Mouse (Mus musculus) midbrain, embryonic 10.5 days (tissue): ENCODE measurements around the gene Scarf1. TPM values are rescaled to one million over a fixed set of nuclear protein-coding genes. Genes with fewer than 3 reads are reported as not detected.

ENCODE experiments used
- DNase-seq: peaks from one replicate; pipeline ENCODE4 v3.0.0-alpha.2; 2017; ENCODE audit warnings: low spot score
- H3K27ac ChIP-seq: fragments of 300-500 bp; sonication (generic); replicated peaks from 2 replicates; pipeline ENCODE4 v1.5.1; 2016; ENCODE audit warnings: mild to moderate bottlenecking
- H3K27me3 ChIP-seq: fragments of 300-500 bp; sonication (generic); 2 replicates; pipeline ENCODE4 v1.6.1; 2016; ENCODE audit warnings: low read depth, mild to moderate bottlenecking; ENCODE audit not compliant: poor library complexity, severe bottlenecking
- H3K36me3 ChIP-seq: fragments of 300-500 bp; sonication (generic); 2 replicates; pipeline ENCODE4 v1.6.1; 2016; ENCODE audit warnings: mild to moderate bottlenecking, moderate library complexity
- H3K4me1 ChIP-seq: fragments of 300-500 bp; sonication (generic); 2 replicates; pipeline ENCODE4 v1.6.1; 2016
- H3K4me3 ChIP-seq: fragments of 300-500 bp; sonication (generic); 2 replicates; pipeline ENCODE4 v1.5.1; 2016; ENCODE audit warnings: mild to moderate bottlenecking, moderate library complexity
- H3K9me3 ChIP-seq: fragments of 300-500 bp; sonication (generic); replicated peaks from 2 replicates; pipeline ENCODE4 v1.6.1; 2016; ENCODE audit warnings: mild to moderate bottlenecking
- WGBS: fragments of 180-500 bp; shearing (Covaris S2); methylation state at CpG from one replicate; pipeline ENCODE4 v1.1.7; 2016; 5-methylcytosine and 5-hydroxymethylcytosine counted together
- polyA plus RNA-seq: library from polyadenylated mRNA; unstranded; fragments of >200 nt; fragmentation: Nextera tagmentation; extraction: Ambion mirVana; gene quantifications from 2 replicates; pipeline ENCODE4 v1.2.1, GENCODE M21; 2016

The Scarf1 gene
- polyA plus RNA-seq, 1 experiment from 2014 or later = 4.8 TPM

DNA sequence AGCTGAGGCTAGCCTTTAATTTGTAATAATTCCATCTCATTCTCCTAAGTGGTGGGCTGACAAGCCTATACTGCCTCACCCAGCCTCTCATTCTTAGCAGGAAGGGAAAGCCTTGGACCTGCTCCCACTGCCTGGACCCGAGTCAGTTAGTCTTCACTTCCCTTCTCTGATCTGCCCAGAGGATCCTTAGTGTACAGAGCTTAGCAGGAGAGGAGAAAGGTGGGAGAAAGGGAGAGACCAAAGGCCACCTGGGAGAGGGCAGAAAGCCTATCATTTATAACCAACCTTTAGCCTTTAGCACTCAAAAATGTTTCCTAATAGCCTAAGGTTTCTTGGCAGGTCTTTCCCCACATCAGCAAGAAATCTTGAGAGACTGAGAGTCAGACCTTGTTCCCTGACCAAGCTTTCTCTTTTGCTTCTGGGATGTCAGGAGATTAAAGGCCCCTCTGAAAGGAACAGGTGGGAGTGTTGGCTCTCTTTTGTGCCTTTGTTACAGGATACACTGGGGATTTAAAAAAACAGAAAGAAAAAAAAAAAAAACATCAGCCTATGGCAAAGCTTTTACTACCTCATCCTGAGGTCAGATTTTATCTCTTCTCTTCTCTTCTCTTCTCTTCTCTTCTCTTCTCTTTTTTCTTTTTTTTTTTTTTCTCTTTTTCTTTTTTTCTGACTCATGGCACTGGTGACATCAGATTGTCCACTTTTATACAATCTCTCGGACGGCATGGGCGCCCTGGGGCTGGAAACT, 21.1 kb downstream of the Scarf1 start:
- no peaks in the 10 kb centered on the region for H3K36me3 ChIP-seq
- no peak for DNase-seq
- peaks cover 12% of the 10 kb centered on the region for H3K27me3 ChIP-seq
- WGBS = 54% methylated on average over 4 of the region's 4 CpGs
- H3K4me1 ChIP-seq = peaks cover 51% of the 10 kb centered on the region
- no peak overlapping the region for H3K27ac ChIP-seq
- no peaks in the 10 kb centered on the region for H3K9me3 ChIP-seq
- no peak overlapping the region for H3K4me3 ChIP-seq

DNA sequence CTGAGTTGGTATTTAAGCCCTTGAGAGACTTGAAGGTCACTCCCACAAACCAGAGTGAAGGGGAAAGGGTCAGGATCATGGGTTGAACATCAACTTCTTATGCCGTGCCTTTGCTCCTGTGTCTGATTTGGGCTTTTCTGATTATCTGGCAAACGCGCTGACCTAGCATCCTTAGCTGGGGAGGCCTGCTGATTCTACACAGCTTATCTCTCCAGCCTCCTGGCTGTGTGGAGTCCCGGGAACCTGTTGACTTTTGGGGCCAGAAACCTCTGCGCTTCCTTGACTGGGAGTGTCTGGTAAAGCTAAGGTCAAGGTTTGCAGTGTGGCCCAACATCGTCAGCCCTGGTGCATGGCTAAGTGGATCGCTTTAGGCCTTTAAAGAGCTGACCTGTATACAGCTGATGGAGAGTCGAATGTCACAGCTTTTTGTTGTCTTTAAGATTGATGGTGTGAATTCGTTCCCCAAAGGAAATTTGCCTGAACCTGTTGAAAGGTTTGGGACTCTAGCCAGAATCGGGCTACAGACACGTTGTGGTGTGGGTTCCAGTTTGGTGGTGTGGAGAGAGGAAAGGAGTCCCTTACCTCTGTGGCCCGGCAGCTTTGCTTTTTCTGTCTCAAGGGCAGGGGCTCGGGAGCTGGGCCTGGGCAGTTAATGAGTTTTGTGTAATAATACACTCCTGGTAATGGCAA, 21.9 kb downstream of the Scarf1 start:
- no peak for DNase-seq
- Histone ChIP-seq H3K36me3 (no peaks in the 10 kb centered on the region), H3K27me3 (peaks cover 12% of the 10 kb centered on the region), H3K4me1 (peaks cover 53% of the 10 kb centered on the region), H3K27ac (no peak overlapping the region), H3K9me3 (no peaks in the 10 kb centered on the region), H3K4me3 (no peak overlapping the region)
- 66% methylated on average over 13 of the region's 13 CpGs for WGBS

DNA sequence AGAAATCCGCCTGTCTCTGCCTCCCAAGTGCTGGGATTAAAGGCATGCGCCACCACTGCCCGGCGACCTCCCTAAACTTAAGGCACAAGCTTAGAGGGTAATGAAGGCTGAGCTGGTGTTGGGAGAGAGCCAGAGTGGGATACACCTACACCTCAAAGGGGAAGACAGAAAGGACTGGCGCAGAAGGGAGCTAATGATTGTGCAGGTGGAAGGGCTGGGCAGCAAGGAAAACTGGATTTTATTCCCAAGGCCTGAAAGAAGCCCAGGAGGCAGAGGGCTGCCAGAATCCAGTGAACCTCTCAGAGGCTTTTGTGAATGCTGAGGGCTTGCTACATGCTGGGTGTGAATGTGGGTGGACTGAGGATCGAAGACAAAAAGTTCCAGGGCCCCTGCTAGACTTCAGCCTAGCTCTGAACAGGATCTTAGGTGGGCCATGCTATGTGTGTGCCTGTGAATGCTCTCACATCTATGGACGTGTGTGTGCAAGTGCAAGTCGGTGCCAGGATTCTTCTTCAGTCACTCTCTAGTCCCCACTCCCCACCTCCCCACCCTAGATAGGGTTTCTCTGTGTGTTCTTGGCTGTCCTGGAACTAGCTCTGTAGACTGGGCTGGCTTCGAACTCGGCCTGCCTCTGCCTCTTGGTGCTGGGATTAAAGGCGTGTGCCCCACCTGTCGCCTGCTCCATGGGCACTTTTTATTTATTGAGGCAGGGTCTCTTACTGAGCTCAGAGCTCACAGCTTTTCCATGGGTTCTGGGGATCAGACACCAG, 23.1 kb downstream of the Scarf1 start:
- WGBS = 90% methylated on average over 12 of the region's 12 CpGs
- H3K4me1 ChIP-seq = peaks cover 55% of the 10 kb centered on the region
- H3K27ac ChIP-seq = no peak overlapping the region
- peaks cover 12% of the 10 kb centered on the region for H3K27me3 ChIP-seq
- H3K4me3 ChIP-seq = no peak overlapping the region
- DNase-seq = no peak
- H3K36me3 ChIP-seq = no peaks in the 10 kb centered on the region
- H3K9me3 ChIP-seq = no peaks in the 10 kb centered on the region

DNA sequence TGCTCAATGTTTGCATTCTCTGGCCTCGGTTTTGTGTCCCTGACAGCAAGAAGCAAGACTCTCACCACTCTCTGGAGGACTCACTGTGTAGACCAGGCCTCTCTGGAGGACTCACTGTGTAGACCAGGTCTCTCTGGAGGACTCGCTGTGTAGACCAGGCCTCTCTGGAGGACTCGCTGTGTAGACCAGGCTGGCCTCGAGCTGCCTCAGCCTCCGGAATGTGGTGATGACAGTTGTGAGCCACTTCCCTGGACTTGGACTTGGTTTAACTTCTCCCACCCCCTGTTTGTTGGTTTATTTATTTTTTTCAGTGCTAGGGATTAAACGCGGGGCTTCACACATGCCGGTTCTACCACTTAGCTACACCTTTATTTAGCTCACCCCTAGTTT, 23.7 kb downstream of the Scarf1 start:
- Histone ChIP-seq H3K27ac (0 out of 2 replicates have a peak overlapping the region, but pooled peaks have one; percentile 68), H3K4me1 (peaks cover 53% of the 10 kb centered on the region), H3K4me3 (no peak overlapping the region), H3K27me3 (peaks cover 12% of the 10 kb centered on the region), H3K36me3 (no peaks in the 10 kb centered on the region), H3K9me3 (no peaks in the 10 kb centered on the region)
- WGBS = 90% methylated on average over 8 of the region's 8 CpGs
- no peak for DNase-seq

DNA sequence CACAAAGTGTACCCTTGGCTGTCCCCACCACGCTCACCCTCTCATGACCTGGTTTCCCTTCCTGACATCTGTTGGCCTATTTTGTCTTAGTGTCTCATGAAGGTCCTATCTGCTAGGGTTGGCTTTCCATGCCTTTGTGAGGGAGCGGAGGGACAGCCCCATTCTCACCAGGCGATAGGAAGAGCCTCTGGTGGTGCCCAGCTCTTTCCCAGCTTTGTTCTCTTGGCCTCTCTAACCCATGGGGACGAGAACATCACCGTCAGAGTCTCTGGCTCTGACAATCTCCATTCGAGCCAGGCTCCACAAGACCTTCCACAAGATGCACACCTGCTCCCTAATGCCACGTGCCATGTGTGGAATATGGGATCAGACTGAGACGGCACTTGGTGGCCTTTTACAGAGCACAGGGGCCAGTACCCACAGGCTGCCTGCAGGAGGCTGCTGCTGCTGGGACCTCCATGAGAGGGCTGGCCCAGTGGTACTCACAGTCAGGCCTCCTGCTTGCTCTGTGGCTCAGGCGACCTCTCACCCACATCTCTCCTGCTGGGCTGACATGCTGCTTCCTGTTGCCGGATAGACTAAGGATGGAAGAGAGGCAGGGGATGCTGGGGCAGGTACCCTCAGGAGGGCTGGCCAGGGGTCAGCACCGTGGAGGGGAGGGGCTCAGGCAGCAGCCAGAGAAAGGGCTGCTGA, 24.3 kb downstream of the Scarf1 start:
- no peaks in the 10 kb centered on the region for H3K9me3 ChIP-seq
- H3K36me3 ChIP-seq = no peaks in the 10 kb centered on the region
- peaks cover 47% of the 10 kb centered on the region for H3K4me1 ChIP-seq
- no peak overlapping the region for H3K4me3 ChIP-seq
- peaks cover 8% of the 10 kb centered on the region for H3K27me3 ChIP-seq
- DNase-seq = no peak
- WGBS = 48% methylated on average over 11 of the region's 11 CpGs
- peak overlapping the region; percentile 68 for H3K27ac ChIP-seq

DNA sequence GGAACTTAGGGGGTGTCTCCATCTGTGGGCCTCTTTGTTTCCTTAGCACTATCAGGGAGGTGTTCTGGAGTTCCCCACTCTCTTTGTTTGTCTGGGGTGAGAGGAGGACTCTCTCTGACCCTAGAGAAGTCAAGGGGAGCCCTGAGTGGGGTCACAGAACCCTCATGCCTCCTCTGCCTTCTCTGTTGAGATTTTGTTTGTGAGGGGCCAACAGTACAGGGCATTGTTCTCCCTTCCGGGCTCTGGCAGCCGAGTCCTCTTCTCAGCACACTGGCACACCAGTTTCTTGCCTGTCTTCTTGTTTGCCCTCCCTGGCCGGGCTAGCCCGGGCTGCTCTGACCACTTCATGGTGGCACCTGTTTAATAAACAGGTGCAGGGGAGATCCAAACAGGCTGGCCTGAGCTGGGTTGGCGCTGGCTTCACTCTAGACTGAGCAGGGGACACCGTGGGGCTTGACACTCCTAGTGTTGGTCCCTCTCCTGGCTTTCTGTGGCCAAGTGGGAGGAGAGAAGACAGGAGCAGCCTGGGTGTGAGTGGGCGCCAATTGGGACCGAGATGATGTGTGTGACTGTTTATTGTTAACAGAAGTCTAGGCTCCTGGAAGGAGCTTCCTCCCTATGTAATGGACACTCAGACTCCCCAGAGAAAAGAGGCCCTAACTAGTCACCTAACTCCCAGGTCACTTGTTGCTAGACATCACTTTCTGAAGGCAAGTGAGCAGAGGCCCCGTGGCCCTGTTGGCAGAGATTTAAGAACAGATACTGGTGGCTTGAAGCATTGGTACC, 25.0 kb downstream of the Scarf1 start:
- Histone ChIP-seq H3K9me3 (no peaks in the 10 kb centered on the region), H3K4me1 (peaks cover 40% of the 10 kb centered on the region), H3K27me3 (peaks cover under 1% of the 10 kb centered on the region; the same call in 1 of the 2 replicates), H3K27ac (peak overlapping the region; percentile 68), H3K4me3 (no peak overlapping the region), H3K36me3 (no peaks in the 10 kb centered on the region)
- DNase-seq = no peak
- WGBS = 75% methylated on average over 9 of the region's 9 CpGs

DNA sequence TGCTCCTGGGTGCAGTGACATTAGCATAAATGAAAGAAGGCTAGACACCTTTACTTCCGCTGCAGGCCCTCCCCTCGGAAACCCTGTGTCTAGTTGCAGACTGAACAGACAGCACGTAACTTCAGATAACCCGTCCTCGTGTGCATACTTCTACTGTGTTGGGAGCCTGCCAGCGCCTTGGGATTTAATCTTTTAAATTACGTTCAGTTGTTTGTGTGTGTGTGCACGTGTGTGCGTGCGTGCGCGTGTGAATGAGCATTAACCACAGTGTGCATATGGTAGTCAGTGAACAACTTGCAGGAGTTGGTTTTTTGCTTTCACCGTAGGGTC, 25.6 kb downstream of the Scarf1 start:
- WGBS = 96% methylated on average over 13 of the region's 13 CpGs
- Histone ChIP-seq H3K27ac (no peak overlapping the region), H3K27me3 (no peaks in the 10 kb centered on the region), H3K4me1 (peaks cover 39% of the 10 kb centered on the region), H3K4me3 (no peak overlapping the region), H3K9me3 (no peaks in the 10 kb centered on the region), H3K36me3 (no peaks in the 10 kb centered on the region)
- no peak for DNase-seq

DNA sequence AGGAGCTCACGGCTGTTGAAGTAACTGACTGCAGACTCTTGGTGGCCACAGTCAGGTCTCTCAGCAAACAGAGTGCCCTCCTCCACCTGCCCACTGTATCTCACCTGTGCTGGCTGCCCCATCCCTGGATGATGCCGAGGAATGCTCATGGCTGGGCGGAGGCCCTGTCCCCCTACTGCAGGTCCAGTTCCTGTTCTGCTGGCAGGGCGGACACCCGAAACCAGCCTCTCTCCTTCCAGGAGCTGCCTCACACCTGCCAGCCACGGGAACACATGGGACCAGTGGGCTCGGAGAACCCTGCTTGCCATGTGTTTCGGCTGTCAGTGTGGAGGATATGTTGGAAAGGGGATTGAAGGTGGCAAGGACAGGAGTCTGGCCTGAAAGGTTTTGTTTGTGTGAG, 26.9 kb downstream of the Scarf1 start:
- no peaks in the 10 kb centered on the region for H3K27me3 ChIP-seq
- peak overlapping the region; percentile 46; the same call in 1 of the 2 replicates for H3K27ac ChIP-seq
- H3K4me3 ChIP-seq = no peak overlapping the region
- no peaks in the 10 kb centered on the region for H3K9me3 ChIP-seq
- WGBS = 92% methylated on average over 8 of the region's 8 CpGs
- no peak for DNase-seq
- H3K4me1 ChIP-seq = peaks cover 29% of the 10 kb centered on the region
- 0 out of 2 replicates have a peak, but pooled peaks cover 2% of the 10 kb centered on the region for H3K36me3 ChIP-seq

DNA sequence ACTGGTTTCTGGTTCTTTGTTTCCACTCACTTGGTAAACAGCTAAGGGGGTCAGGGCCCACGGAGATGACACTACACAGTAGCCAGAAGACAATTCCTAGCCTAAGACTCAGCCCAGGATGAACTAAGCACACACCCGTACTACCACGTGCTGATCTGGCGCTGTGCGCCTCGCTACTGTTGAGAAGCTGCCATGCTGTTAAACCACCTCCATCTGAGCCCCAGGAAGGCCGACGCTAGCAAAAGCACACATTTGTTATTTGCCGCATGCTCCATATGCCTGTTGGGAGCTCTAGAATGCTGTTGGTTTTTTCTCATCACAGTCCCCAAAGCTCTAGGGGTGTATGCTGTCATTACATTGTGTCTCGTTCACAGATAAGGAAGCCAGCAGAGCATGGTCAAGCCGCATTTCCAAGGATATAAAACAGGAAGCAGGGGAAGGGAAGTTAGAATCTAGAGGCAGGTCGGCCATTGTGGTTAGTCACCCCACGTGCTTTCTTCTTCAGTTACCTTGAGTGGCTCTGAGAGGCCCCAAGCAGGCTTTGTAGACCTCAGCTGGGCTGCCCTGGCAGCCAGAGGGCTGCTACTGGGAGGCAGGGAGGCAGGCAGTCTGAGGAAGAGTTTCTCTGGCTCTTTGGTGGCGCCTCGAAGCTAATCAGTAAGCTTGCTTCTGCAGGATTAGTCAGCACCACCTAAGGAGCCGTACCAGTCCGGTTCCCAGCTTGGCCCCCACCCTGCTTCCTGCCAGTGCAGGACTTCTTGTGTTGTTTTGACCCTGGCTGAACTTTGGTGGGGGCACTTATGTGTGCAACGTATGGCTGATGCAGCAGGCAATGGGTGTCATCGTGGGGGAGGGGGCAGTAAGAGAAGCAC, 27.6 kb downstream of the Scarf1 start:
- no peak for DNase-seq
- 76% methylated on average over 19 of the region's 19 CpGs for WGBS

DNA sequence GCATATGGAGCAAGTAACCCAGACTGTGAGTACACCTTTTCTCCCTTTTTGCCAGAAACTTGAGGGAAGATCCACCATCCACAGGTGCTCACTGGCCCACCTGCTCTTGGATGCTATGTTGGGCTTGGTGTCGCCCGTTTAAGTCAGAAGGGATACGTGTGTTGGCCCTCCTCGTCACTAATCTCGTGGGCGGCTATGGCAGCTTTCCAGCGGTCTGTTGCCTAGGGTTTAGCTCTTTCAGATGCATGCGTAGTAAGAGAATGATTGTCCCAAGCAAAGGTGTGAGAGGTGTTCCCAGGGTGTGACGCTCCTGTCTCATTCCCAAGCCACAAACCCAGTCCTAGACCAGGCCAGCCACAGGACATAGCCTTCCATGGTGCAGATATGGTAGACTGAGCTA, 31.4 kb downstream of the Scarf1 start:
- H3K27me3 ChIP-seq = no peaks in the 10 kb centered on the region
- no peak for DNase-seq
- no peak overlapping the region for H3K4me3 ChIP-seq
- peaks cover 29% of the 10 kb centered on the region for H3K4me1 ChIP-seq
- H3K27ac ChIP-seq = no peak overlapping the region
- 0 out of 2 replicates have a peak, but pooled peaks cover 2% of the 10 kb centered on the region for H3K36me3 ChIP-seq
- WGBS = 90% methylated on average over 9 of the region's 9 CpGs
- H3K9me3 ChIP-seq = no peaks in the 10 kb centered on the region

More for the DNA sequence above, 27.6 kb downstream of the Scarf1 start:
- Histone ChIP-seq H3K9me3 (no peaks in the 10 kb centered on the region), H3K27ac (peak overlapping the region; percentile 14), H3K27me3 (no peaks in the 10 kb centered on the region), H3K4me3 (no peak overlapping the region), H3K36me3 (0 out of 2 replicates have a peak, but pooled peaks cover 2% of the 10 kb centered on the region), H3K4me1 (peaks cover 32% of the 10 kb centered on the region)

DNA sequence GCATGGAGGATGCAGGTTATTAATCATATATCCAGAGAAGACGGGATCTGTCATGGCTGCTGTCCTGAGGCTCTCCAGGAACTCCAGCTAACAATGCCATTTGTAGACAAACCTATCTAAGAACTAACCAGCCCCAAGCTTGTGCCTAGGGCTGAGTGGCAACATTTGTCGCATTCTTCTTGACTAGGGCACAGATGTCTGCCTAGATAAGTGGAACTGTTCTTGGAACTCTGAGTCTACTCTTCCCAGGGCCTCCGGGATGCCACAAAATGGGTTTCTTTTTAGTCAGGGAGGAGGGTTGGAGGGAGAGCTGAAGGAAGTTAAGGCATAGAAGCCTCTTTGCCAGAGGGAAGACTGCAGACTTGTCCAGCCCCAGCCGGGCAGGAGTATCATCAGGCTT, 32.7 kb downstream of the Scarf1 start:
- Histone ChIP-seq H3K9me3 (no peaks in the 10 kb centered on the region), H3K36me3 (0 out of 2 replicates have a peak, but pooled peaks cover 2% of the 10 kb centered on the region), H3K4me1 (peaks cover 32% of the 10 kb centered on the region), H3K27ac (peak overlapping the region; percentile 43; the same call in 1 of the 2 replicates), H3K4me3 (no peak overlapping the region), H3K27me3 (no peaks in the 10 kb centered on the region)
- DNase-seq = no peak
- 85% methylated on average over 4 of the region's 4 CpGs for WGBS
